Mouse (Mus musculus) gastrocnemius, adult 2 months (tissue): ENCODE results near the gene Serinc2. TPM values are rescaled to one million over a fixed set of nuclear protein-coding genes. Genes with fewer than 3 reads are reported as not detected.
"Not testable (repeated sequence)": the region's sequence is repeated elsewhere in the genome, so short reads cannot be mapped to it uniquely, and the experiment has no call there.

Experiments
- DNase-seq: peaks from one replicate; pipeline ENCODE4 v3.0.0; 2022
- H3K27ac ChIP-seq: fragments of 200-600 bp; 2 replicates; pipeline ENCODE4 v1.8.1; 2022; ENCODE audit warnings: mild to moderate bottlenecking
- H3K4me3 ChIP-seq: fragments of 200-600 bp; 2 replicates; pipeline ENCODE4 v1.8.1; 2022; ENCODE audit warnings: mild to moderate bottlenecking, moderate library complexity
- CTCF ChIP-seq: fragments of 200-600 bp; IDR thresholded peaks from 2 replicates; pipeline ENCODE4 v1.8.1; 2022; ENCODE audit warnings: antibody characterized with exemption, mild to moderate bottlenecking, moderate library complexity
- intact Hi-C: fragments of 180-260 bp; cut with DNase I; formaldehyde crosslinking; loops from one replicate; pipeline ENCODE4 v1.15.1; 2025
- total RNA-seq, 2 experiments: library from RNA; stranded (reverse); gene quantifications; 2 replicates each; pipeline ENCODE4 v1.2.3; 2021

Gene Serinc2
- total RNA-seq, 2 experiments from 2014 or later, result 48.0 to 70.7 TPM

DNA sequence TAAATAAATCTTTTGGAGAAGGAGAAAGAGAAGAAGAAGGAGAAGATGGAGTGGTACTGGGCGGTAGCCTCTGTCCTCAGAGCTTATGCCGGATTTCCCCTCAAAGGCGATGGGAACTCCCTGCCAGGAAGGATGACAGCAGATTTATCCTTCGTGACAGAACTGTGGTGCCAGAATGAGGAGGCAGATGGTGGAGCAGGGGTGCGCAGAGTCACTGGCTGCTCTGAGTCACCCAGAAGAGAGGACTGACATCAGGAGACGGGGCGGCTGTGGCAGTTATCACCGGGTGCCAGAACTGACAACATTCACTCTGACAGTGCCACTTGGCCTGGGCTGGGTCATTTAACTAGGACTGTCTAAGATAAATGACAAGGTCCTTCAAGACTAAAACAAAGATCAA lies 8.9 kb downstream of the Serinc2 start:
- no peak overlapping the region for H3K4me3 ChIP-seq
- intact Hi-C loops, result no loop called here
- TF ChIP-seq CTCF, result no peak
- H3K27ac ChIP-seq, result no peak overlapping the region
- DNase-seq, result no peak

DNA sequence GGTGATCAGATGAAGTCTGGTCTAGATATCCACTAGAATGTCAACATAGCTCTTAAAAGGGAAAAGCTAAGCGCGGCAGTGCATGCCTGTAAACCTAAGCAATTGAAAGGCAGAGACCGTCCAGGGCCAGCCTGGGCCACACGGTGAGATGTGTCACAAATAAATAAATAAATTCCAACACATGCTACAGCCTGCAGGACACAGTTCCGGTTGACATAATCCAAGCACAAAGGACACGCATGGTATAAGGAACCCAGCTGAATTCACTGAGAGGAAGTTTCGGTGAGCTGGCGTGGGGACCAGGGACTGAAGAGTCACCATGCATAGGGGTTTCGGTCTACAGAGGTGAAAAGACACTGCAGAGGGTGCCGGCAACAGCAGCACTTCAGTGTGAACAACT lies 10.3 kb downstream of the Serinc2 start:
- no peak for DNase-seq
- no peak overlapping the region for H3K27ac ChIP-seq
- no peak for TF ChIP-seq CTCF
- intact Hi-C loops, result no loop called here
- H3K4me3 ChIP-seq, result no peak overlapping the region

- Histone ChIP-seq H3K4me3 (peak overlapping the region; percentile 62), H3K27ac (peak overlapping the region; percentile 41)
- intact Hi-C loops, result no loop called here
- DNase-seq, result peak; percentile 30
- no peak for TF ChIP-seq CTCF
Measured at GRCm38 (mm10) chr4:130267069-130267468, 11.9 kb downstream of the Serinc2 start.

DNA sequence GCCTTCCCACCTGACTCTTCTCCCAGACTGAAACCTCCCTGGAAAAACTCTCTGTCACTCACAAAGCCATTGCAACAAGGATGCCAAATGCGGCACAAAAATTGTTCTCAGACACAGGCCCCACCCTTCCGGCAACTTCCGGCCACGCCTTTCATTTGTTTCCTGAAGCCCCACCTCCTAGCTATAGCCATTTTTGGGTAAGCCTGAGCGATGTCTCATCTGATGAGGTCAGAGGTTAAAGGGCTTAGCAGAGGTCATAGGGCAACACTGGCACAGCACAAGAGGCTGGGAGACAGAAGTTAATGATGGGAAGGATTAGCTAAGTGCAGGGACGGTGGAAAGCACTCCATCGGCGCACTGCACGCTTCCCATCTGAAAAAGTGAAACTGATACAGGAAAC lies 12.4 kb downstream of the Serinc2 start:
- peak overlapping the region; percentile 41 for H3K27ac ChIP-seq
- no peak for DNase-seq
- intact Hi-C loops, result no loop called here
- H3K4me3 ChIP-seq, result peak overlapping the region; percentile 62
- no peak for TF ChIP-seq CTCF

GRCm38 (mm10) chr4:130264698-130265349 lies 14.2 kb downstream of the Serinc2 start:
- intact Hi-C loops, result loop anchor here (1.0 kb wide), 1 partner anchor 27 kb away; no protein-coding TSS in a partner anchor
- peak; percentile 70 for DNase-seq
- no peak overlapping the region for H3K27ac ChIP-seq
- peak; percentile 84 for TF ChIP-seq CTCF
- no peak overlapping the region for H3K4me3 ChIP-seq

DNA sequence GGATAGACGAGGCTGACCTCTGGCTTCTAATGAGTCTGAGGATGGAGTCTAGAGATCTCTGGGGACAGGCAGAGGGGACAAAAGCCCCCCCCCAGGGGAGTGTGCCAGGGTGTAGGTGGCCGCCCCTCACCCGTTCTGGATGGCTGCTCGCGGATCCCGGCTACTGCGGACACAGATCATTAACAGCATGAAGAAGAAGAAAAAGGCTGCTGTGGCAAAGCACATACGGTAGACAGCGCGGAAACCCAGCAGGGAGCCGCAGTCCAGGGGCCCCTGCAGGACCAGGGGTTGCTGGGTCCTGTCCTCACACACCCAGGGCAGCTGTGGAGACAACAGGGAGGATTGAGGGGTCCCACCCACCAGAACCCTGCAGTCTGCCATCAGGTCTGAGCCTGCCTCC lies 14.9 kb downstream of the Serinc2 start:
- H3K27ac ChIP-seq, result no peak overlapping the region
- H3K4me3 ChIP-seq, result no peak overlapping the region
- no peak for DNase-seq
- TF ChIP-seq CTCF, result no peak
- intact Hi-C loops, result loop anchor here (1.0 kb wide), 1 partner anchor 28 kb away; no protein-coding TSS in a partner anchor

- TF ChIP-seq CTCF, result peak; percentile 49
- Histone ChIP-seq H3K4me3 (no peak overlapping the region), H3K27ac (no peak overlapping the region)
- no peak for DNase-seq
- intact Hi-C loops, result no loop called here
Measured at GRCm38 (mm10) chr4:130260406-130260805, 18.6 kb downstream of the Serinc2 start.

GRCm38 (mm10) chr4:130252441-130253157 lies 26.4 kb downstream of the Serinc2 start:
- intact Hi-C loops, result no loop called here
- H3K4me3 ChIP-seq, result no peak overlapping the region
- no peak for TF ChIP-seq CTCF
- no peak overlapping the region for H3K27ac ChIP-seq
- DNase-seq, result peak; percentile 41

DNA sequence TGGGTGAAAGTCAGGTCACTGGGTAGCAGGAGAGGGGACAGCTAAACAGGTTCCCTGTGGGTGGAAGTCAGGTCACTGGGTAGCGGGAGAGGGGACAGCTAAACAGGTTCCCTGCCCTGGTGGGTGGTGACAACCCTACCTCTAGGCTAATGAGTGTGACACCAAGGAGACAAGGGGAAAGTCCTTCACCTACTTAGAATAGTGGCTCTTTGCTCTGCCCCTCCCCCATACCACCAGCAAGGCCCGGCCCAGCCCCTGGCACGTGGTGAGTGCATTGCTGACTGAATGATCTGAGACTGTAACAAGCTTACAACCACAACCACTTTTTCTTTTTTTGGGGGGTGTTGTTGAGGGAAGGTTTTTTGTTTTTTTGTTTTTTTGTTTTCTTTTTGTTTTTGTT lies 27.2 kb downstream of the Serinc2 start:
- H3K4me3 ChIP-seq, result no peak overlapping the region
- no peak for TF ChIP-seq CTCF
- intact Hi-C loops, result no loop called here
- H3K27ac ChIP-seq, result no peak overlapping the region
- no peak for DNase-seq

GRCm38 (mm10) chr4:130251172-130251705 lies 27.8 kb downstream of the Serinc2 start:
- no peak overlapping the region for H3K27ac ChIP-seq
- no peak for DNase-seq
- no peak for TF ChIP-seq CTCF
- no peak overlapping the region for H3K4me3 ChIP-seq
- intact Hi-C loops, result no loop called here

GRCm38 (mm10) chr4:130248636-130249035 lies 30.4 kb downstream of the Serinc2 start:
- DNase-seq, result no peak
- intact Hi-C loops, result no loop called here
- no peak for TF ChIP-seq CTCF
- Histone ChIP-seq H3K4me3 (no peak overlapping the region), H3K27ac (no peak overlapping the region)

DNA sequence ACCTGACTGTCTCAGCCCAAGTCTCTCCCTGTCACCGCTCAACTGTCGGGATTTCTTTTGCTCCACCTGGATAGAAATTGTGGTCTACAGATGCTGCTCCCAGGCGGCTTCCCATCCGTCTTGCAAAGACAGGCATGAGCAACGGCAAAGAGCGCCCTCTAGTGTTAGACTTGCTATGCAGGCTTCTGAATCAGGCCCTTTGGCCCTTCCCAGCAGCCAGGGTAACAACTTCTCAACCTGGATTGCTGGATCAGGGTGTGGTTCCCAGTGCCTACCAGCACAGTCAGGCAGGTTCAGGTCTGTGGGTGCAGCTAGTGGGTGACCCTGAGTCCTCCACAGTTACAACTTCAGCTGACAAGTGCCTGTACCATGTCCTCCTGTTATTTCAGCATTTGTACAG lies 32.9 kb downstream of the Serinc2 start:
- peak; percentile 86 for TF ChIP-seq CTCF
- DNase-seq, result peak; percentile 76
- intact Hi-C loops, result loop anchor here (1.0 kb wide), 1 partner anchor 47 kb away; no protein-coding TSS in a partner anchor
- Histone ChIP-seq H3K27ac (no peak overlapping the region), H3K4me3 (no peak overlapping the region)

- no peak for TF ChIP-seq CTCF
- Histone ChIP-seq H3K27ac (no peak overlapping the region), H3K4me3 (no peak overlapping the region)
- intact Hi-C loops, result no loop called here
- no peak for DNase-seq
Measured at GRCm38 (mm10) chr4:130244749-130245148, 34.3 kb downstream of the Serinc2 start.

DNA sequence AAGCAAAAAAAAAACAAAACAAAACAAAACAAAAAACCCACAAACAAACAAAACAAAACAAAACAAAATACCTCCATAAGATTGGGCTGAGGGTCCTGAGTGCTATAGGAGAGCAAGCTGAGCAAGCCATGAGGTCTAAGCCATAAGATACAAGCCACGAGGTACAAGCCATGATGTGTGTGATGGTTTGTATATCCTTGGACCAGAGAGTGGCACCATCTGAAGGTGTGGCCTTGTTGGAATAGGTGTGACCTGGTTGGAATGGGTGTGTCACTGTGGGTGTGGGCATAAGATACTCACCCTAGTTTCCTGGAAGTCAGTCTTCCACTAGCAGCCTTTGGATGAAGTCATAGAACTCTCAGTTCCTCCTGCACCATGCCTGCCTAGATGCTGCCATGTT lies 35.4 kb downstream of the Serinc2 start:
- intact Hi-C loops, DNase-seq, H3K4me3 ChIP-seq, H3K27ac ChIP-seq: not testable (repeated sequence)
